Mouse (Mus musculus): ENCODE data around the gene Mterf4.

GRCm38 (mm10) chr1:93349701-93350100 is 44.0 kb upstream of the Mterf4 start:
- no peak for TF ChIP-seq CTCF (IDR thresholded peaks at IDR 0.05; ENCODE audit: low read depth, low read length)
- no peak for TF ChIP-seq GATA2 (IDR thresholded peaks at IDR 0.05; ENCODE audit: borderline replicate concordance, low read depth, low read length)
